Mouse (Mus musculus) brain, embryonic 18.5 days (tissue): Measurements from ENCODE around the gene Hdac9.
A peak's percentile ranks its signal among the peaks of the same experiment; 100 is the strongest.
"Not testable (repeated sequence)": the region's sequence is repeated elsewhere in the genome, so short reads cannot be mapped to it uniquely, and the experiment has no call there.

ENCODE experiments used
- DNase-seq: peaks from one replicate; pipeline ENCODE4 v3.0.0-alpha.2; 2012; ENCODE audit warnings: low read depth, low spot score

Hdac9 gene

GRCm38 (mm10) chr12:34497702-34498101 is 419.2 kb downstream of the Hdac9 start:
- DNase-seq: no peak

GRCm38 (mm10) chr12:34495940-34496339 is 421.0 kb downstream of the Hdac9 start:
- no peak for DNase-seq

GRCm38 (mm10) chr12:34489629-34490028 is 427.3 kb downstream of the Hdac9 start:
- DNase-seq: no peak

GRCm38 (mm10) chr12:34487666-34488065 is 429.2 kb downstream of the Hdac9 start:
- no peak for DNase-seq

- no peak for DNase-seq
These were observed 429.9 kb downstream of the Hdac9 start for GRCm38 (mm10) chr12:34487021-34487420.

DNA sequence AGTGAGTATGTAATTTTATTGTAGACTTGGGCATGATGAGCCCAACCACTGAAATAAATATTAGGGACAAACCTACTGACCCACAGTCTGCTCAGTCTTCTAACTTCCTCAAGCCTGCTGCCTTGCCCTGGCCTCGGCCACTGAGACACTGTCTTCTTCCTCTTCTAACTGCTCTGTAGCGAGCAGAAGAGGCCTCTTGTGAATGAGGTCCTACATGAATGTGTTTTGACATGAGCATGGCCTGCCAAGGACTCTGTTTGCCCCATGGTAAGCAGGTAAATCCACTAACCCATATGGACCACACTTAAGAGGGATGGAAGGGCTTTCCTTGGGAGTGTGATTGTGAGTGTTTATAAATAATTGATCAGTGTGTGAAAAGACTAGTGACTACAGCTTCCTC is 430.9 kb downstream of the Hdac9 start:
- DNase-seq: no peak

DNA sequence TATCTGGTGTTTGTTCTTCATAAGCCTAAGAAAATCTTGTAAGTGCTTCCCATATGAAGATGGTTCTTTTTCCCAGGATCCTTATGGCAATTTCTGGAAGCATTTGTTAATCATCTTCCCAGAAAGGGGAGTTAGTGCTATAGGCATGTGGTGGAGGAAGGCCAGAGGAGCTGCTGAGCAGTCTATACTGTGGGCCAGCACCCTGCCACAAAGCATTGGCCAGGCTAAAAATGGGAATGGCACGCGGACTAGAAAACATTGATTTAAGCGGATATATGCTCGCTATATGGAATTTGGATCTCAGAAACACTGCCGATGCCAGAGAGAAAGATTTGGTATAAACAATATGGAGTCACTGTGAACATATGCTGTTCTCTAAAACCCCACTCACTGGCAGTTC is 435.2 kb downstream of the Hdac9 start:
- DNase-seq: no peak

DNA sequence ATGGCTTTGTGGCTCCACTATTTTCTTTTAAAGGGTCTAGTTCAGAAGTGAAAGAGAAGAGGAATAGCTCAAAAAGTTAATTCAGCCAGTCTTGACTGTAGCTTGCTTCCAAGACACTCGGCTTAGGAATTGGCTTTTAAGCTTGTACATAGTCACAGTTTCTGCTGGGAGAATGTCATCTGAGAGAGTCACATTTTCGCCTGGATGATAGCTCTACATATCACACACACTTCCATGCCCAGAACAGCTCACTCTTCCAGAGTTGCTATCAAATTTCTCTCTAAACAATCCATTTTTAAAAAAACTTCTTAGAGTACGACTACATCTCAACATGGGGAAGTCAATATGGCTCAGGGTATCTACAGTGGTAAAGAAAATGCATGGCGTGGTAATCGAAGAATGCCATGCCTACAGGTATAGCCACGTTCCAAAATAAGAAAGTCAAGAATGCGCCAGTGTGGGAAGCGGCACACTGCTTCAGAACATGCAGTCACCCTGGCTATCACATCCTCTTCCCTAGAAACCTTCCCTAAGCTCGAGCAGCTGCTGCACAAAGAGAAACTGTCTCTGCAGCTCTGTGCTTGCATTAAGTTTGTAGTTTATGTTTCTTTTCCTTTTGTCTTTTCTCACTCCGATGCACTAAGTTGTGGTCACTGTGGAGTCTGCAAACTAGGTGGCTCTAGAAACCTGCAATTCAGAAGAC is 443.8 kb downstream of the Hdac9 start:
- no peak for DNase-seq

- no peak for DNase-seq
These were observed 444.4 kb downstream of the Hdac9 start for GRCm38 (mm10) chr12:34472542-34472941.

DNA sequence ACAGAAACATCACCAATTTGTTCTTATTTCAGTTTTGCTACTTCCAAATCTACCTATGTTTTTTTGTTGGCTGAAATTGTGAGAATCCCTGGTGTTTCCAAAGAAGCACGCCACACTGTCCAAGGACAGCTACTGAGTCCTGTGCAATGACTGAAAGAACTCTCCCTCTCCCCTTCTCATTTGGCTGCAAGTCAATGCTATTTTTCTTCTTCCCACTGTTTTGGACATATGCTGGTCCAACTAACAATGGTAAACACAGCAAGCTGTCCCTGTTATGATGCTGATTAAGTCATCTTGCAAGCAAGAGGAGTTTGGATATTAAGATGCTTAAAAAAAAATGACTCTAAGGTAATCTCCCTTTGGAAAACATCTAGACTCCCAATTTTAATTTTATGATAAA is 455.2 kb downstream of the Hdac9 start:
- DNase-seq: no peak

DNA sequence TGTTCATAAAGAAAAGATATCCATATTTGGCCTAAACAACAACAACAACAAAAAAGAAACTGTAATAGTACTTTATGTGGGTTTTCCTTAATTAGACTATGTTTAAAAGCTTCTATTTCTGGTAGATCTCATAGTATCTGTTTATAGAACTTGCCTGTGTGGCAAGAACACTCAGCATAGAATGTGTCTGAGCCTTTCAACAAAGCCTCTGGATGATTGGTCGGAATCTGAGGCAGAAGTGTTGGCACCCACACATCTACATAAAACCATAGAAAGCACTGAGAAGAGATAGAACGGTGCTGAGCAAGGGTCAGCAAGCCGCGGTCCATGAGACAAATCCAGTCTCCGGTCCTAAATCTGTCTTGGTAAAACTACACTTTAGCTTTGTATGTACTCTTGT is 464.3 kb downstream of the Hdac9 start:
- DNase-seq: no peak

GRCm38 (mm10) chr12:34451198-34451597 is 465.7 kb downstream of the Hdac9 start:
- no peak for DNase-seq

- DNase-seq: not testable (repeated sequence)
These were observed 472.2 kb downstream of the Hdac9 start for GRCm38 (mm10) chr12:34444724-34445123.

DNA sequence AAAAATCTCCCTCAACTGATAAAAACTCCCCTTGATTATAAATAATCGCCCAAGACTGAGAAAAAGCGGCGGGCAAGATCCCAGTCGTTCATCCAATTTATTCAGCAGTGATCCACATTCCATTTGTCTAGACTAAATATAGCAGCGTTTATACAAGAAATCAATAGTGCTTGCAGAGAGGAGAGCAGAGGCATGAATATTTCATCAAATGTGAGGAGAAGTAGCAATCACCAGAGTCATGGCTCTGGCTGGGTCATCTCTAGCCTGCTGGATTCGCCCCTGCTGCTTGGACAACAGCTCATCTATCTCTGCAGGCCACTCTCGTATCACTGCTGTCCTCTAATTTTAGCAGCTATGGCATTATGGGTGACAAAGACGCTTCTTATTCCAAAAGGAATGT is 476.0 kb downstream of the Hdac9 start:
- no peak for DNase-seq

GRCm38 (mm10) chr12:34432919-34433318 is 484.0 kb downstream of the Hdac9 start:
- no peak for DNase-seq

GRCm38 (mm10) chr12:34432461-34432860 is 484.4 kb downstream of the Hdac9 start:
- peak; percentile 24 for DNase-seq

- DNase-seq: no peak
These were observed 485.1 kb downstream of the Hdac9 start for GRCm38 (mm10) chr12:34431832-34432231.

GRCm38 (mm10) chr12:34425468-34425867 is 491.4 kb downstream of the Hdac9 start:
- DNase-seq: no peak

DNA sequence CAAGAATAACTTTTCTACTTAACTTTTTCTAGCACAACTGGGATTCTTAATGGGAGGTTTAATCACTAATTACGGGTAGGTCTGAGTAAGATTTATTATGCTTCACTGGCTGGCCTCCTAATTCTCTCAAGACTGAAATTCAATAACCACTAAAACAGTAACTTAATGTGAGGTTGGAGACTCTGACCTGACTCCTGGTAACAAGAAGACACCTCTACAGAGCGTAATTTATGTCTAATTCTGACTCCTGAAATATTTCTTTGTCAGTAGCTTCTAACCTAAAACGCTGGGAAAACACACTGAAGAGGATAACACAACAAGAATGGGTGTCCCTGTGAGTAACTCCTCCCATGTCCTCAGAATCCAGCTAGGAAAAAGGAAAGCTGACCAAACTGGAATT is 508.8 kb downstream of the Hdac9 start:
- no peak for DNase-seq

DNA sequence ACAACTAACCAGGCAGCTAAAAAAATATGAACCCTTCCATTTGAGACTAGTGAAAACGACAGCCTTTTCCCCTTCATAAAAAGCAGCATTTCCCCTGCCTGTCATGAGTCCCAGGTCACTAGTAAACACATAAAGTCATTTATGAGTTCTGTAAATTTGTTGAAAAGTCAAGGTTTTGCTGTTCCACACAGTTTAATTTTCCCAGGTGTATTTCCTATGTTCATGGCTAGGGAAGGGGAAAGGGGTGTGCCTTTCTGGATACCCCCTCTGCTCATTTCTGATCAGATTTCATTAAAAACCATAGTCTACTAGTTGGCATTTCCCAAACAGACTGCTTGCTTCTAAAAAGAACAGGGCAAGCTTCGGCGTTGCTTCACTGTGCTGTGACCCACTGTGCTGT is 509.8 kb downstream of the Hdac9 start:
- DNase-seq: no peak

DNA sequence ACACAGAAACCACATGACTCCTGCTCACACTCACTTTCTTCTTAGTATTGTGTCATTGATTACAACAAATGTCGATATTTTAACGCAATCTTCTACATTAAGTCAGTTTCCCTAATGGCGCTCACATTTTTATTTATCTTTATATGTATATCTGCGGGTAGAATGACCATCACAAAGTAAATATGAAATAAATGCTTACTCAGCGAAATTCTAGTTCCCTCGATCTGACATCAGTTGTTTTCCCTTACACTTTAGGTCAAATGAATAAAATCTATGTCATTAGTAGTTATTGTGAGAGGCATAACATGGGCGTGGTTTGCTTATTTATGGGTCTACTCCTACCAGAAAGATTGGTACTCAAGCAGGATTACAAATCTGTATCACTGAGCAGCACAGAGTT is 514.8 kb downstream of the Hdac9 start:
- DNase-seq: no peak

DNA sequence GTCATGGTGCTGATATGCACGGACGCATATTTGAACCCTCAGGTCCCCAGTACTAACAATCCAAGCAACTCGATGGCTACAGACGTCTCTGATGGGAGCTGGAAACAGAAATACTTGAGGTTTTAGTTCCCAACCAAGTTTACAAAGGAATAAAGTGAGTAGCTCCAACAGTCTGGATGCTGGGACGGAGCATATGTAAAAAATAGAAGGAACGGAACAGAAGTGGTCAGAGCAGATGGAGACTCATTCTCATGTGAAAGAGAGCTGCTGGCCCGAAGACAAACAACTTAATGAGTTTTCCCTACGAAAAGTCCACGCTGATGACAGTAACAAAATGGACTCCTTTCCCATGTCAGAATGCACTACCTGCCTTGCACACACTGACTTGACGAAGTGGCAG is 518.3 kb downstream of the Hdac9 start:
- no peak for DNase-seq

- DNase-seq: no peak
These were observed 522.6 kb downstream of the Hdac9 start for GRCm38 (mm10) chr12:34394342-34394741.

DNA sequence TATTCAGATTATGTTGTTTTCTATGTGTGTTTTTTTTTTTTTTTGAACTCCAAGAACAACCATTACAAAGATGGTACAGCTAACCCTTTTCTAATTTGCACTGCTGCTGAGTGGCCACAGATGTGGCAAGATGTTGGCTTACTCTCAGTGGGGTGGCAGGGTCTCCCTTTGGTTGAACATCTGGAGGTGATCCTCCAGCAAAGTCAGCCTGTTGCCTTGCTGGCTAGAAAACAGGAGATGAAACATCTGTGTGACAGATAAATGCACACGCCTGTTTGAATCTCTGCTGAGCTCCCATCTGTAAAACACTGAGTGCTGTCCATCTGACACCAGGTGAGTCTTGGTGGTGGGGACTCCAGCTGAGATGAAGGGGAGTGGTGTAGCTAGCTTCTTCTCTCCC is 537.2 kb downstream of the Hdac9 start:
- DNase-seq: no peak
